Mouse (Mus musculus) liver, adult 2 months (tissue): ENCODE data around the gene Celf1.

ENCODE experiments used
- CTCF ChIP-seq: fragments of 200-500 bp; IDR thresholded peaks from 2 replicates; pipeline ENCODE4 v1.5.1; 2011; ENCODE audit warnings: low read depth, low read length, control low read depth
- POLR2A ChIP-seq: fragments of 200-500 bp; IDR thresholded peaks from 2 replicates; pipeline ENCODE4 v1.6.1; 2011; ENCODE audit warnings: low read length, control low read depth; ENCODE audit not compliant: insufficient read depth; ENCODE audit errors: extremely low read depth

GRCm38 (mm10) chr2:90963304-90963703, 23.1 kb downstream of the Celf1 start:
- TF ChIP-seq CTCF (no peak), POLR2A (no peak)
